Mouse (Mus musculus): ENCODE results near the gene Cep83.

DNA sequence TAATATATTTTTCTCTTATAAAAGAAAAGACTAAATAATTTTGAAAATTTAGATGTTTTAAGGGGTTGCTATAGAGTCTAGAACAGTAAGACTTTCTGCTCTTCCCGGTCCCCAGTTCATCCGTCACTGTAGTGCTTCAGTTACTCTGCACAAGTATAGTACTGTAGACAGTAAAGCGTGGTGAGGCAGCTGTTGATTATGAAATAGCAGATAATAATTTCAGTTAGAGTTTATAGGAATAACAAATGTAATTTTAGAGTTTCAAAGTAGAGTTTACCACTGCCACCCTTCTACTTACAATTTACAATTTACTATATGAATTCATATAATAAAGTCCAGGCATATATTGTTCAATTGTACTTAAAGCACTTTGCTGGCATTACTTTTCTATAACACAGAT, 42.0 kb downstream of the Cep83 start:
- no peak for TF ChIP-seq GATA1 (IDR thresholded peaks at IDR 0.05; ENCODE audit: low read depth, low read length)
- no peak for TF ChIP-seq MYC (IDR thresholded peaks at IDR 0.05; ENCODE audit: low read depth, low read length)
- no peak for TF ChIP-seq CTCF (IDR thresholded peaks at IDR 0.05 in 2 of 3, conservative IDR thresholded peaks at IDR 0.05 in 1 of 3; ENCODE audit: control insufficient read depth in 1 of 3, insufficient read depth in 1 of 3, low read depth in 2 of 3, low read length in 3 of 3, poor library complexity in 1 of 3, severe bottlenecking in 1 of 3)
- no peak for TF ChIP-seq JUND (IDR thresholded peaks at IDR 0.05; ENCODE audit: low read depth, low read length)
- TF ChIP-seq USF1 (IDR thresholded peaks at IDR 0.05; ENCODE audit: low read depth, low read length) = no peak
- no peak for TF ChIP-seq MEF2A (IDR thresholded peaks at IDR 0.05; ENCODE audit: extremely low read depth, insufficient replicate concordance, low read depth, low read length, poor library complexity, severe bottlenecking)

Data from MEL (cell line).